Mouse (Mus musculus) neural tube, embryonic 10.5 days (tissue): Measurements from ENCODE around the gene Rcn3.

ENCODE experiments used
- DNase-seq: peaks from one replicate; pipeline ENCODE4 v3.0.0-alpha.2; 2017; ENCODE audit warnings: low spot score; ENCODE audit errors: extremely low spot score

The Rcn3 gene

GRCm38 (mm10) chr7:45073949-45074348 is 18.1 kb downstream of the Rcn3 start:
- no peak for DNase-seq

GRCm38 (mm10) chr7:45073171-45073707 is 18.8 kb downstream of the Rcn3 start:
- DNase-seq = no peak

GRCm38 (mm10) chr7:45072230-45072629 is 19.8 kb downstream of the Rcn3 start:
- no peak for DNase-seq

GRCm38 (mm10) chr7:45069671-45070070 is 22.4 kb downstream of the Rcn3 start:
- DNase-seq = no peak

GRCm38 (mm10) chr7:45068000-45068318 is 24.1 kb downstream of the Rcn3 start:
- DNase-seq = peak; percentile 52

GRCm38 (mm10) chr7:45067190-45067999 is 24.6 kb downstream of the Rcn3 start:
- DNase-seq = no peak

GRCm38 (mm10) chr7:45062239-45062835 is 29.7 kb downstream of the Rcn3 start, which contains the start of the genes Nosip and Prrg2:
Nosip (plus strand) TSS chr7:45062429.
Prrg2 (minus strand) TSS chr7:45062677.
- DNase-seq = peak; percentile 97

GRCm38 (mm10) chr7:45061532-45062075 is 30.4 kb downstream of the Rcn3 start:
- DNase-seq = no peak

- no peak for DNase-seq
Measured at GRCm38 (mm10) chr7:45060632-45061122, 31.3 kb downstream of the Rcn3 start.

- DNase-seq = no peak
Measured at GRCm38 (mm10) chr7:45058607-45059571, 33.1 kb downstream of the Rcn3 start.

- DNase-seq = no peak
Measured at GRCm38 (mm10) chr7:45056972-45057348, 35.1 kb downstream of the Rcn3 start.

- DNase-seq = no peak
Measured at GRCm38 (mm10) chr7:45056329-45056971, 35.6 kb downstream of the Rcn3 start.

- peak; percentile 91 for DNase-seq
Measured at GRCm38 (mm10) chr7:45053931-45054510, 38.0 kb downstream of the Rcn3 start.

- DNase-seq = peak; percentile 85
Measured at GRCm38 (mm10) chr7:45053117-45053930, 38.7 kb downstream of the Rcn3 start.

GRCm38 (mm10) chr7:45052862-45053116 is 39.2 kb downstream of the Rcn3 start, which contains the start of gene Prr12:
Prr12 (minus strand) TSS chr7:45052881.
- no peak for DNase-seq

GRCm38 (mm10) chr7:45052181-45052861 is 39.7 kb downstream of the Rcn3 start:
- no peak for DNase-seq

- DNase-seq = peak; percentile 34
Measured at GRCm38 (mm10) chr7:45051601-45051974, 40.4 kb downstream of the Rcn3 start.

GRCm38 (mm10) chr7:45050945-45051600 is 40.9 kb downstream of the Rcn3 start:
- DNase-seq = peak; percentile 79
